Mouse (Mus musculus) thymus, adult 2 months (tissue): ENCODE results near the gene Igsf9. TPM values are rescaled to one million over a fixed set of nuclear protein-coding genes. Genes with fewer than 3 reads are reported as not detected.

Experiments used
- DNase-seq: peaks from one replicate; pipeline ENCODE4 v3.0.0; 2021
- H3K27ac ChIP-seq: fragments of 200-500 bp; 2 replicates; pipeline ENCODE4 v1.5.1; 2012; ENCODE audit warnings: low read length, control low read depth; ENCODE audit not compliant: control insufficient read depth, insufficient read depth
- H3K27me3 ChIP-seq: fragments of 200-500 bp; 2 replicates; pipeline ENCODE4 v1.6.1; 2012; ENCODE audit warnings: mild to moderate bottlenecking, low read length, moderate library complexity, mixed read lengths; ENCODE audit not compliant: control insufficient read depth, insufficient read depth
- H3K36me3 ChIP-seq: fragments of 200-500 bp; 2 replicates; pipeline ENCODE4 v1.6.1; 2012; ENCODE audit warnings: mild to moderate bottlenecking, low read length, moderate library complexity; ENCODE audit not compliant: control insufficient read depth, insufficient read depth
- H3K4me1 ChIP-seq: fragments of 200-500 bp; replicated peaks from 2 replicates; pipeline ENCODE4 v1.6.1; 2012; ENCODE audit warnings: low read length; ENCODE audit not compliant: control insufficient read depth, insufficient read depth
- H3K4me3 ChIP-seq: fragments of 200-500 bp; 2 replicates; pipeline ENCODE4 v1.5.1; 2012; ENCODE audit warnings: mild to moderate bottlenecking, low read length, control low read depth, moderate library complexity; ENCODE audit not compliant: control insufficient read depth, insufficient read depth
- CTCF ChIP-seq: fragments of 200-500 bp; IDR thresholded peaks from 2 replicates; pipeline ENCODE4 v1.5.1; 2012; ENCODE audit warnings: mild to moderate bottlenecking, control low read depth, low read length, moderate library complexity, borderline replicate concordance; ENCODE audit not compliant: control insufficient read depth, poor library complexity, insufficient read depth; ENCODE audit errors: extremely low read depth
- POLR2A ChIP-seq: fragments of 200-500 bp; IDR thresholded peaks from 2 replicates; pipeline ENCODE4 v1.6.1; 2012; ENCODE audit warnings: mild to moderate bottlenecking, low read length, control low read depth, moderate library complexity; ENCODE audit not compliant: control insufficient read depth, poor library complexity, insufficient read depth; ENCODE audit errors: extremely low read depth
- WGBS: fragments of 180-500 bp; shearing (Covaris S2); methylation state at CpG from one replicate; pipeline ENCODE4 v1.1.7; 2018; 5-methylcytosine and 5-hydroxymethylcytosine counted together
- polyA plus RNA-seq: library from polyadenylated mRNA; depleted of rRNA; stranded (reverse); fragments of >200 nt; gene quantifications from 2 replicates; pipeline ENCODE4 v1.2.3, GENCODE M21; 2012

The Igsf9 gene
- polyA plus RNA-seq, 1 experiment, result 20.3 TPM

DNA sequence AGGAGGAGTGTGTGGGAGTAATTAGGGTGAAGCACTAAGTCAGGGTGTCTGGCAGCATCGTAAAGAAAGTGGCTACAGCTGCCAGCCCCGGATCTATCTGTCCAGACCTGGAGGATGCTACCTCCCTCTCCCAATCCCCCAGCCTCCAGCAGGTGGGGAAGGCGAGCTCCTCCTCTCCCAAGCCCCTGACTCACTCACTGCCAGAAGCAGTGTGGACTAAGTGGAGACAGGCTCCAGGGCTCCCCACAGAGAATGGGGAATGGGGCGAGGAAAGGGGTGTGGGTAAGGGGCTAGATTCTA, 1.7 kb downstream of the Igsf9 start:
- Histone ChIP-seq H3K27ac (no peak overlapping the region), H3K4me3 (no peak overlapping the region), H3K4me1 (peaks cover 11% of the 10 kb centered on the region), H3K27me3 (no peaks in the 10 kb centered on the region), H3K36me3 (no peaks in the 10 kb centered on the region)
- DNase-seq, result no peak
- WGBS, result 92% methylated on average over 4 of the region's 4 CpGs
- TF ChIP-seq POLR2A, result no peak

- Histone ChIP-seq H3K27me3 (no peaks in the 10 kb centered on the region), H3K27ac (no peak overlapping the region), H3K4me3 (no peak overlapping the region), H3K36me3 (no peaks in the 10 kb centered on the region), H3K4me1 (peaks cover 11% of the 10 kb centered on the region)
- WGBS, result 91% methylated on average over 11 of the region's 11 CpGs
- TF ChIP-seq CTCF, result no peak
- TF ChIP-seq POLR2A, result no peak
- DNase-seq, result no peak
Measured at GRCm38 (mm10) chr1:172484236-172484635, 2.6 kb downstream of the Igsf9 start.

- no peak for DNase-seq
- Histone ChIP-seq H3K27me3 (no peaks in the 10 kb centered on the region), H3K36me3 (no peaks in the 10 kb centered on the region), H3K4me3 (no peak overlapping the region), H3K27ac (no peak overlapping the region), H3K4me1 (peaks cover 11% of the 10 kb centered on the region)
- no peak for TF ChIP-seq POLR2A
- TF ChIP-seq CTCF, result no peak
- 97% methylated on average over 13 of the region's 13 CpGs for WGBS
Measured at GRCm38 (mm10) chr1:172484671-172485070, 3.1 kb downstream of the Igsf9 start.

DNA sequence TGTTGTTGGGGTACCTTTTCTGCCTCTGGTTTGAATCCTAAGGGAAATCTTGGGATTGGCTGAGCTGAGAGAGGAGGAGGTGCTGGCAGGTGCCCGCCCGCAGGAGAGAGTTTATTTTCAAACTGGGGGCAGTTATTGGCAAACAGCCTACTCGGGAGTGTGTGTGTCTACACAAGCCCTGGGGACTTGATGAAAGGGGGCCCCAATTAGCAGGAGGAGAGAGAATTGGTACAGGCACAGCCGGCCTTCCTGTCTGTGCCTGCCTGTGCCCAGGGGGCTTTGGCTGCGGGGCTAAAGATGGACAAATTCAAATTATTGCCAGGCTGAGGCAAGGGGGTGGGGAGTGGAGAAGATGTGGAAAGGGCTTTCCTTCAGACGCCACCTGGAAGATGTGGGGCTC, 4.2 kb downstream of the Igsf9 start:
- no peak for TF ChIP-seq POLR2A
- TF ChIP-seq CTCF, result no peak
- H3K4me1 ChIP-seq, result peaks cover 15% of the 10 kb centered on the region
- H3K27me3 ChIP-seq, result no peaks in the 10 kb centered on the region
- WGBS, result 96% methylated on average over 6 of the region's 6 CpGs
- no peak for DNase-seq
- no peak overlapping the region for H3K4me3 ChIP-seq
- no peak overlapping the region for H3K27ac ChIP-seq
- no peaks in the 10 kb centered on the region for H3K36me3 ChIP-seq

- no peak for TF ChIP-seq POLR2A
- no peak for TF ChIP-seq CTCF
- Histone ChIP-seq H3K27me3 (no peaks in the 10 kb centered on the region), H3K36me3 (no peaks in the 10 kb centered on the region), H3K4me1 (peaks cover 11% of the 10 kb centered on the region), H3K27ac (no peak overlapping the region), H3K4me3 (no peak overlapping the region)
- WGBS, result 92% methylated on average over 4 of the region's 4 CpGs
- DNase-seq, result no peak
Measured at GRCm38 (mm10) chr1:172486236-172486635, 4.6 kb downstream of the Igsf9 start.

- Histone ChIP-seq H3K36me3 (no peaks in the 10 kb centered on the region), H3K4me3 (no peak overlapping the region), H3K27ac (no peak overlapping the region), H3K27me3 (no peaks in the 10 kb centered on the region), H3K4me1 (peaks cover 8% of the 10 kb centered on the region)
- TF ChIP-seq POLR2A, result no peak
- TF ChIP-seq CTCF, result no peak
- 94% methylated on average over 5 of the region's 5 CpGs for WGBS
- DNase-seq, result no peak
Measured at GRCm38 (mm10) chr1:172486651-172487050, 5.1 kb downstream of the Igsf9 start.

GRCm38 (mm10) chr1:172487859-172488258, 6.3 kb downstream of the Igsf9 start:
- no peak overlapping the region for H3K27ac ChIP-seq
- H3K27me3 ChIP-seq, result no peaks in the 10 kb centered on the region
- WGBS, result 92% methylated on average over 4 of the region's 4 CpGs
- no peak overlapping the region for H3K4me3 ChIP-seq
- peaks cover 4% of the 10 kb centered on the region; the same call in 1 of the 2 replicates for H3K4me1 ChIP-seq
- TF ChIP-seq CTCF (no peak), POLR2A (no peak)
- DNase-seq, result no peak
- H3K36me3 ChIP-seq, result no peaks in the 10 kb centered on the region
